Mouse (Mus musculus) stomach, embryonic 15.5 days (tissue): ENCODE measurements at regions not wholly inside any gene's neighbourhood (a gene's known extent, or its start where the extent isn't known, plus 50 kb on each side); places are given as distances from the start of the nearest gene placed in this dataset.
A peak's percentile ranks its signal among the peaks of the same experiment; 100 is the strongest.

ENCODE experiments used
- ATAC-seq: fragments of 200-750 bp; cut with Nextera tagmentation; 2 replicates; pipeline ENCODE4 v1.8.0; 2017; ENCODE audit warnings: low read depth, moderate number of reproducible peaks, moderate TSS enrichment; ENCODE audit not compliant: insufficient read depth, low FRiP score
- H3K27ac ChIP-seq: fragments of 300-500 bp; sonication (generic); 2 replicates; pipeline ENCODE4 v1.5.1; 2015; ENCODE audit warnings: mild to moderate bottlenecking, inconsistent platforms
- H3K27me3 ChIP-seq: fragments of 300-500 bp; sonication (generic); replicated peaks from 2 replicates; pipeline ENCODE4 v1.6.1; 2015; ENCODE audit warnings: inconsistent platforms
- H3K36me3 ChIP-seq: fragments of 300-500 bp; sonication (generic); 2 replicates; pipeline ENCODE4 v1.6.1; 2015; ENCODE audit warnings: inconsistent platforms
- H3K4me1 ChIP-seq: fragments of 300-500 bp; sonication (generic); 2 replicates; pipeline ENCODE4 v1.6.1; 2015; ENCODE audit warnings: inconsistent platforms
- H3K4me2 ChIP-seq: fragments of 300-500 bp; sonication (generic); 2 replicates; pipeline ENCODE4 v1.6.1; 2015; ENCODE audit warnings: mild to moderate bottlenecking, inconsistent platforms
- H3K4me3 ChIP-seq: fragments of 300-500 bp; sonication (generic); replicated peaks from 2 replicates; pipeline ENCODE4 v1.5.1; 2015; ENCODE audit warnings: inconsistent platforms
- H3K9ac ChIP-seq: fragments of 300-500 bp; sonication (generic); 2 replicates; pipeline ENCODE4 v1.6.1; 2015; ENCODE audit warnings: inconsistent platforms
- H3K9me3 ChIP-seq: fragments of 300-500 bp; sonication (generic); 2 replicates; pipeline ENCODE4 v1.6.1; 2016; ENCODE audit warnings: inconsistent platforms
- WGBS: fragments of 180-500 bp; shearing (Covaris S2); methylation state at CpG from one replicate; pipeline ENCODE4 v1.1.7; 2015; 5-methylcytosine and 5-hydroxymethylcytosine counted together

DNA sequence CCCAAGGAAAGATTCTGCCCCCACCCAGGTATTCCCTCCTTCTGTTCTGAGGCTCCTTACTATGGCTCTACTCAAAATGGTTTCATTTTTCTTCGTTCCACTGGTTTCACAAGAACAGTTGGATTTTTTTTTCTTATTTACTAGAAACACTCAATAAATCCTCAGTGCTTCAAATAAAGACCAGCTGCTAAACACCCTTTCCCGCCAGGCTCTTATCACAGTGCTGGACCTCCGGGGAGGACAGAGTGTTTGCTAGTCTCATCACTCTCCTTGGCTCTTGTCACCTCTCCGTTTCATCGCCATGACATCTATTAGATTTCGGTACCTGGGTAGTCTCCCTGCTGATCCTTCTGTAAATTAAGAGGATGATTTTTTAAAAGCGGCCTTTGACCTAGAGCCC lies 293.7 kb downstream of the Gm9195 start:
- Histone ChIP-seq H3K27ac (no peak overlapping the region), H3K4me1 (no peaks in the 10 kb centered on the region), H3K9me3 (no peaks in the 10 kb centered on the region), H3K4me2 (no peak overlapping the region), H3K27me3 (no peaks in the 10 kb centered on the region), H3K4me3 (no peak overlapping the region), H3K9ac (no peak overlapping the region), H3K36me3 (no peaks in the 10 kb centered on the region)
- 27% methylated on average over 7 of the region's 7 CpGs for WGBS
- no peak for ATAC-seq

DNA sequence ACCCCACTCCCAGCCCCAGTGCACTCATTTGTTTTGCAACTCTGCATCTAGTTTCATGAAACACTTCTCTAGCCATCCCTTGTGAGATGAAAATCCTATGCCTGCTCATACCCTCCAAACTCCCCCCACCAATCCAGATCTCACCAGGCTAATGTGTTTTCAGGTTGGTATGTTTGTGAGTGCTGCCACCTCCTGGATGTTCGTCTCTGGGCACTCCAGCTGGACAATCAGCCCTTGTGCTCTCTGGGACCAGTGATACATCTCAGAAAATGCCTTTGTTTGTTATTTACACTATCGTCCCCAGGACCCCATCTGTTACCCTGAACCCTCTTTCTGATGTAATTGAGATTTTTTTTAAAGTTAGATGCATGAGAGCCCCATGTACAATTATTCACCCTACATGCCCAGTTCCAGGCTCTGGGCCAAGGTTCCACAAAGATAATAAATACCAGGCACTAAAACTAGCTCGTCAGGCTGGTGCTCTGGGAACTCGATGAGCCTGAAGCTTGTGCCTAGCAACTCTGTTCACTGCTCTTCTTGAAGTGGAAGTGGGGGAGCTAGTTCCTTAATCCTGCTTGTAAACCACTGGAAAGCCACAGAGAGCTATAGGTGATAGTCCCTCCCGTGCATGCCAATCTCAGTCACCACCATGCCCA lies 304.2 kb downstream of the Gm9195 start:
- no peaks in the 10 kb centered on the region for H3K9me3 ChIP-seq
- H3K27me3 ChIP-seq, result no peaks in the 10 kb centered on the region
- H3K4me3 ChIP-seq, result no peak overlapping the region
- no peak overlapping the region for H3K4me2 ChIP-seq
- no peaks in the 10 kb centered on the region for H3K36me3 ChIP-seq
- H3K27ac ChIP-seq, result no peak overlapping the region
- WGBS, result 24% methylated on average over 5 of the region's 5 CpGs
- no peaks in the 10 kb centered on the region for H3K4me1 ChIP-seq
- no peak overlapping the region for H3K9ac ChIP-seq
- no peak for ATAC-seq

DNA sequence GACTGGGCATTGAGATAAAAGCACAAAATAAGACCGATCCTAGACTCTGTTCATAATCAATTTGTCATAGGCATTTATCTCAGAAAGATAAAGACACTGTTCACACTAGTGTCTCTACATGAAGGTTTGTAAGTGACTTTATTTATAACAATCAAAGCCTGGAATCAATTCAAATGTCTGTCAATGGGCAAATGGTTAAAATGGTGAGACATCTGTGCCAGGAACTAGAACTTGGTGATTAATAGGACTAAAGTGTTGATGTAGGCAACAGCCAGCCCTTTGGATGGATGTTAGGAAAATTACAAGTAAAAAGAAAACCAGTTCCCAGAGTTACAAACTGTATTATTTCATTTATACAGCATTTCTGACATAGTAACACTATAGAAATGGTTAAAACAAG lies 315.9 kb downstream of the Gm9195 start:
- Histone ChIP-seq H3K9me3 (no peaks in the 10 kb centered on the region), H3K4me3 (no peak overlapping the region), H3K27ac (no peak overlapping the region), H3K27me3 (no peaks in the 10 kb centered on the region), H3K9ac (no peak overlapping the region), H3K4me2 (no peak overlapping the region), H3K4me1 (no peaks in the 10 kb centered on the region), H3K36me3 (no peaks in the 10 kb centered on the region)
- 73% methylated on average over 1 of the region's 1 CpGs for WGBS
- no peak for ATAC-seq

DNA sequence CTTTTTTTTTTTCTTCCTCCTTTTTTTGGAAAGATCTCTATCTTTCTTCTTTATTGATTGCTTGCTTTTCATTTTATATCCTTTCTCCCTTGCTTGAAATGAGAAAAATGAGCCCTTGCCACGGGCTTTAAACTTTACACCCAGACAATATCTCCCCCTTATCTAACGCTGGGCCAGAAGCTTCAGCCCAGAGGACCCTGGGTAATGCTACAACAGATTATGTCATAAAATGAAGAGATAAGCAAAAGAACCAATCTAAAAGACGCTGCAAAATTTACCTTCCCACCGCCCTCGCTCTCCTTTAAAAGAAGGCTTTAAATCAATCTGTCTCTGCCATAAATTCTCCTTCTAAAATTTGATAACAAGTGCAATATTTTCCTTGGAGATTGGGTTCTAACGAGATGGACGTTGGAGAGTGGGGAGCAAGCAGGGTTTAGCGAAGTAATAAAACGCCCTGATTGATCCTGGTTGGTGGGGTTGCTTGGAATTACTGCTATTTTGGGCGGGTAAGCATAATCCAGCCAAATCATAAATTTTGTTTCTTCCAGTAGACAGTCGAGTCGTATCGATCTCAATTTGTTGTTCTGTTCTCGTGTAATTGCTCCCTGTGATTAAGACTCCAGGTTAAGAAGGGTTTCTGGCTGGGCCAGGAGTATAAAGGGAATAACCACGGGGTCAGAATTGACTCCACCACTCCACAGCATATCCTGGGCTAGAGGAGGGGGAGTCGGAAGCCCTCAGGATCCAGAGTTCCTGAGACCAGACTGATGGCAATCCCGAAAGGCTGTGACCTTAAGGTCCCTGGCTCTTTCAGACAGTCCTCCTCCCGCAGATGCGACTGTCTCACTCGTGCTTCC lies 318.9 kb downstream of the Gm9195 start:
- WGBS, result 63% methylated on average over 20 of the region's 20 CpGs
- no peaks in the 10 kb centered on the region for H3K27me3 ChIP-seq
- H3K36me3 ChIP-seq, result no peaks in the 10 kb centered on the region
- H3K27ac ChIP-seq, result no peak overlapping the region
- ATAC-seq, result no peak
- no peaks in the 10 kb centered on the region for H3K4me1 ChIP-seq
- no peaks in the 10 kb centered on the region for H3K9me3 ChIP-seq
- H3K4me2 ChIP-seq, result no peak overlapping the region
- no peak overlapping the region for H3K4me3 ChIP-seq
- no peak overlapping the region for H3K9ac ChIP-seq

DNA sequence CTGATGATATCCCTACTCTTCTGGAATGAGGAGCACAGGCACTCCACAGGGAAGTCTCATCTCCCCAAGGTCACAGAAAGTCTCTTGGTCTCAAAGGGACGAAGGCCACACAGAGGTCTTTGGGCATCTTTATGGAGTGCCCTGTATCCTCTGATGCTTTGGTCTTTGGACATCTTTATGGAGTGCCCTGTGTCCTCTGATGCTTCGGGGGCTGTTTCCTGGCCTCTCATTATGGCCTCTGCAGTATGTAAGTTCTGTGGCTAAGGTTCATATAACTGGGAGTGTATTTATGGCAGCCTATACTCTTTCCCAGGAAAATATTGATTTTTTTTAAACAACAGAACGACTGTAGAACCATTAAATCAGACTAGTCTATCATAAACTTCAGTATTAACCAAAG lies 319.9 kb downstream of the Gm9195 start:
- WGBS, result 62% methylated on average over 3 of the region's 3 CpGs
- Histone ChIP-seq H3K4me3 (no peak overlapping the region), H3K4me1 (no peaks in the 10 kb centered on the region), H3K4me2 (no peak overlapping the region), H3K9me3 (no peaks in the 10 kb centered on the region), H3K36me3 (no peaks in the 10 kb centered on the region), H3K27ac (no peak overlapping the region), H3K9ac (no peak overlapping the region), H3K27me3 (no peaks in the 10 kb centered on the region)
- ATAC-seq, result no peak

DNA sequence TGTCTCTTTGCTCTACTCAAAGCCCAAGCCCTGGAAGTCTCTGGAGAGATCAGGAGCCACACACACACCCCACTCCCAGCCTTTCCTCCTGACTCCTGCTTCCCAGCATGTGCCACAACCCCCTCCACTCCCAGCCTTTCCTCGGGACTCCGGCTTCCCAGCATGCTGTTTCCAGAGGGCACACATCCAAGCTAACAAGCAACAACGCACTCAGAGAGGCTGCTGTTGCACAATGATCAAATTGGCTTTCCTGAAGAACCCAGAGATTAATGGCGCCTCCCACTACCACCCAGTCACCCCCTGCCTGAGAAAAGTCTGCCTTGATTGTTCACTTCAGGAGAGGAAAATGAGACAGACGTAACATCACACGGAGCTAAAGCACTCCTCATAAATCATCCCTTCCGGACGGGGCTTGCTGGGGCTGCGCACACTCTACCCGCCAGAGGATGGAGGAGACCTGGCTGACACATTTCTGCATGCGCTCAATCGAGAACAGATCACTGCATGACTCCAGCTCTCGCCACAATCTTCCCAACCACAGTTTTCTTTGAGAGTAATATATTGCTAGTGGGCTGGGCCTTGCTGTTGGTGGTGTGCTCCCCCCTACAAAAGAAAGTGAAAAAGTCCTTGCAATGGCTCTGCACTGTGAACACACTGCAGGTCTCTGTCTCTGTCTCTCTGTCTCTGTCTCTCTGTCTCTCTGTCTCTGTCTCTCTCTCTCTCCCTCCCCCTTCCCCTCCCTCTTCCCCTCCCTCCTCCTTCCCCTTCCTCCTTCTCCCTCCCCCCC lies 332.9 kb downstream of the Gm9195 start:
- Histone ChIP-seq H3K4me2 (peak overlapping the region; percentile 48), H3K9ac (no peak overlapping the region), H3K27ac (no peak overlapping the region; the same call in 1 of the 2 replicates), H3K4me3 (peak overlapping the region; percentile 19; the same call in 1 of the 2 replicates), H3K4me1 (no peaks in the 10 kb centered on the region), H3K27me3 (no peaks in the 10 kb centered on the region), H3K36me3 (no peaks in the 10 kb centered on the region), H3K9me3 (no peaks in the 10 kb centered on the region)
- ATAC-seq, result peak; percentile 53; the same call in 1 of the 2 replicates
- WGBS, result 17% methylated on average over 13 of the region's 13 CpGs

DNA sequence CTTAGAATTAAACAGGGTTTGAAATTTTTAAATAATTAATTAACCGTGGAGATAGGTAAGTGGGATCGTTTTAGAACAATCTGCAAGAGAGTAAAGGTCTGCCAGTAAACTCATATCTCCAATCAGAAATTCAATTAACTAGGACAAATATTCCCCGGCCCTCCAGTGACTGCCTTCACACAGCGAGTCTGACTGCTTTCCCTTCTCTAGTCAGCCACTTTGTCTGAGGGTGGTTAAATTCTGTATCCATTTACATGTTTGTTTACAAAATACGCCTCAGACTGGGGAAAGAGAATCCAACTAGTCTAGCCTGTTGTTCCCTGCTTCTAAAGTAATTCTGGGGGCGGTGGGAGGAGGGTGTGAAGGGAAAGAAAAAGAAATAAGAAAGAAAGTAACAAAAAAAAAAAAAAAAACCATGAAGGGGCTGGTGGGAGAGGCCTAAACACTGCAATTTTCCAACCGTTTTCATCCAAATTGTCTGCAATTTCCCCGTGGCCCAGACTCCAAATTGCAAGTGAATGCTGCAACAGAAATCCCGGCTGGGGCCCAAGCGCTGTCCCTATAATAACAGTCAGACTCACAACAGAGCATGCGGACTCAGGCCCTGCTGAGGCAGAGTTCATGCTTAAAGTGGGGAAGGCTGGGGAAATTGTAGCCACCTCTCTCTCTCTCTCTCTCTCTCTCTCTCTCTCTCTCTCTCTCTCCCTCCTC lies 336.3 kb downstream of the Gm9195 start:
- no peak for ATAC-seq
- Histone ChIP-seq H3K27ac (no peak overlapping the region), H3K36me3 (no peaks in the 10 kb centered on the region), H3K4me3 (no peak overlapping the region), H3K9me3 (no peaks in the 10 kb centered on the region), H3K27me3 (no peaks in the 10 kb centered on the region), H3K9ac (no peak overlapping the region), H3K4me1 (no peaks in the 10 kb centered on the region), H3K4me2 (no peak overlapping the region)
- 30% methylated on average over 11 of the region's 11 CpGs for WGBS

DNA sequence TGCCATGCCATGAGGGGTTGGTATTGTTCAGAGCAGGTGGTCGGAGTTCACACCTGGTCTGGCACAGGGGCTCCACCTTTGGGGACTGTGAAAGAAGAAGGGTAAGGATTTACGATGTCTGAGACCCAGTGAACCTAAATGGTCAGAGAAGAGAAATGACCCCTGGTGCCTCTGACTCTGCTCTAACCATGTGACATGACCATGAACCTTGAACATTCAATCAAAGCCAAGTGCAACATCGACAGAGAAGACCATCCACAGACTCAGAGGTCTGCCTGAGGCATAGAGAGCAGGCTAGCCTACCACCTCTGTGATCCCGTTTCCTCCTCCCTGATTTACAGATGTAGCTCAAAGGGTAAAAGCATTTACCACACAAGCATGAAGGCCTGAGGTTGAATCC lies 340.0 kb downstream of the Gm9195 start:
- Histone ChIP-seq H3K4me1 (no peaks in the 10 kb centered on the region), H3K4me3 (no peak overlapping the region), H3K9ac (no peak overlapping the region), H3K9me3 (no peaks in the 10 kb centered on the region), H3K27ac (no peak overlapping the region), H3K36me3 (no peaks in the 10 kb centered on the region), H3K4me2 (no peak overlapping the region), H3K27me3 (no peaks in the 10 kb centered on the region)
- ATAC-seq, result no peak
- 73% methylated on average over 4 of the region's 4 CpGs for WGBS

DNA sequence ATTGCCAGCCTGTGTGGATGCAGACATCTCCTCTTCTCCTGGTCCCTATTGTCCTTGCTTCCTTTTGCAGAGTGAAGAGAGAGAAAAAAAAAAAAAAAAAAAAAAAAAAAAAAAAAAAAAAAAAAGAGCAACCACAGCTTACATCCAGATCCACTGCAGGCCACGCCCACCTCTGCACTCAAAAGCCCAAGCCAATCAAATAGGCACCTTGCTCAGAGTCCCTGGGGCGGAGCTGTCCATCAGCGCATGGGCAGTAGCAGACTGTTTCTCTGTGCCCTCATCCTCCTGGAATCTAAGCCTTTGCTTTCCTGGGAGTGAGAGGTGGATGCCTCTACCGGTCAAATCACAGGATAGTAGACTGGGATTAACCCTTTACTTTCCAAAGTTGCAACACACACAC lies 342.2 kb downstream of the Gm9195 start:
- no peaks in the 10 kb centered on the region for H3K27me3 ChIP-seq
- no peak for ATAC-seq
- no peak overlapping the region for H3K27ac ChIP-seq
- H3K9ac ChIP-seq, result no peak overlapping the region
- H3K4me2 ChIP-seq, result no peak overlapping the region
- no peaks in the 10 kb centered on the region for H3K9me3 ChIP-seq
- 17% methylated on average over 4 of the region's 4 CpGs for WGBS
- no peaks in the 10 kb centered on the region for H3K36me3 ChIP-seq
- no peaks in the 10 kb centered on the region for H3K4me1 ChIP-seq
- no peak overlapping the region for H3K4me3 ChIP-seq

DNA sequence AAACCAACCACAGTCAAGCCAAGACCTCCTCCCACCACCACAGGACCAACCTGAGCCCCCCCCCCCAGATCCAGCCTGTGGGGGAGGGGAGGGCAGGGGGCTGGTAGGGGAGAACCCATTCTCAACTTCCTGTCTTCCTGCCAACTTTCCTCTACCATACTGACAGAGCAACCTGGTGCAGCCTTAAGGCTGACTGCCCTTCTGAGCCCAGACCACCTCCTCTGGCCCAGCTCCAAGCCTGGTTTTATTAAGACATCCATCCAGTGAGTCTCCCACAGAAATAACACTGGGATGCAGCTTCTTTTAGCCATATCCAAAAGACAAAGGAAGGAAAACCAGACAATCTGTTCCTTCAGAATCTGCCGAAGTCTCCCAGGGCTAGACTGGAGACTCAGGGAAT lies 342.8 kb downstream of the Gm9195 start:
- WGBS, result 41% methylated on average over 1 of the region's 1 CpGs
- Histone ChIP-seq H3K9ac (no peak overlapping the region), H3K4me3 (no peak overlapping the region), H3K4me2 (no peak overlapping the region), H3K36me3 (no peaks in the 10 kb centered on the region), H3K27me3 (no peaks in the 10 kb centered on the region), H3K4me1 (no peaks in the 10 kb centered on the region), H3K27ac (no peak overlapping the region), H3K9me3 (no peaks in the 10 kb centered on the region)
- no peak for ATAC-seq

DNA sequence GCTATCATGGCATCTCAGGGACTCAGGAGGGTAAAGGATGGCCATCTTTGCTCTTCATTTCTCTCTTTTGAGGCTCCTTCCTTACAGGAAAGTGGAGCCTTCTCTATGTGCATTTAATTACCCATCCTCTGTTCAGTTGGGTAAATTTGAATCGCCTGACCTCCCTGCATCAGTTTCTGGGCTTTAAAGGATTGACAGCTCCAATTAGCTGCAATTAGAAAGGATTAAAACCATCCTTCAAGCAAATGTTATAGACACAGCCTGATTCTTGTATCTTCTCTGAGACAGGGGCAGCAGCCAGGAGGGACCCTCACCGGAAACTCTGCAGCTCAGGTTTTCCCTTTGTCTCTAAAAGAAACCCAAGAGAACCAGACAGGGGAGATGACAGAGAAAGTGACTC lies 345.3 kb downstream of the Gm9195 start:
- no peak overlapping the region for H3K9ac ChIP-seq
- H3K36me3 ChIP-seq, result no peaks in the 10 kb centered on the region
- ATAC-seq, result no peak
- H3K4me2 ChIP-seq, result no peak overlapping the region
- no peak overlapping the region for H3K27ac ChIP-seq
- 79% methylated on average over 2 of the region's 2 CpGs for WGBS
- H3K4me1 ChIP-seq, result no peaks in the 10 kb centered on the region
- H3K9me3 ChIP-seq, result no peaks in the 10 kb centered on the region
- H3K4me3 ChIP-seq, result no peak overlapping the region
- H3K27me3 ChIP-seq, result no peaks in the 10 kb centered on the region
